Mouse (Mus musculus) ES-E14 (cell line): ENCODE data around the gene Slc38a1.

ENCODE experiments used
- CHD2 ChIP-seq: IDR thresholded peaks from 2 replicates; pipeline ENCODE4 v1.6.1; 2014; ENCODE audit warnings: mild to moderate bottlenecking, low read depth, low read length, inconsistent platforms
- HCFC1 ChIP-seq: IDR thresholded peaks from 2 replicates; pipeline ENCODE4 v1.6.1; 2012; ENCODE audit warnings: low read length, inconsistent platforms, borderline replicate concordance; ENCODE audit not compliant: insufficient read depth
- MAFK ChIP-seq: IDR thresholded peaks from 2 replicates; pipeline ENCODE4 v1.6.1; 2014; ENCODE audit warnings: mild to moderate bottlenecking, low read depth, low read length, inconsistent platforms; ENCODE audit not compliant: insufficient read depth
- ZC3H11A ChIP-seq: IDR thresholded peaks from 2 replicates; pipeline ENCODE4 v1.6.1; 2012; ENCODE audit warnings: low read depth, mild to moderate bottlenecking, inconsistent platforms, low read length, borderline replicate concordance
- ZNF384 ChIP-seq: IDR thresholded peaks from 2 replicates; pipeline ENCODE4 v1.6.1; 2012; ENCODE audit warnings: low read depth, low read length, inconsistent platforms

GRCm38 (mm10) chr15:96563852-96564251 is 78.9 kb downstream of the Slc38a1 start:
- no peak for TF ChIP-seq ZNF384
- no peak for TF ChIP-seq HCFC1
- TF ChIP-seq ZC3H11A = no peak
- no peak for TF ChIP-seq CHD2
- no peak for TF ChIP-seq MAFK
